Mouse (Mus musculus) neural tube, embryonic 13.5 days (tissue): ENCODE data around the gene Alkbh3. TPM values are rescaled to one million over a fixed set of nuclear protein-coding genes. Genes with fewer than 3 reads are reported as not detected.

Experiments
- ATAC-seq: fragments of 200-750 bp; cut with Nextera tagmentation; 2 replicates; pipeline ENCODE4 v1.8.0; 2017; ENCODE audit warnings: low read depth, mild to moderate bottlenecking, moderate TSS enrichment, moderate library complexity
- H3K27ac ChIP-seq: fragments of 300-500 bp; sonication (generic); replicated peaks from 2 replicates; pipeline ENCODE4 v1.5.1; 2015; ENCODE audit warnings: moderate library complexity, mild to moderate bottlenecking, inconsistent platforms
- H3K27me3 ChIP-seq: fragments of 300-500 bp; sonication (generic); 2 replicates; pipeline ENCODE4 v1.6.1; 2015; ENCODE audit warnings: mild to moderate bottlenecking, inconsistent platforms
- H3K36me3 ChIP-seq: fragments of 300-500 bp; sonication (generic); 2 replicates; pipeline ENCODE4 v1.6.1; 2015; ENCODE audit warnings: mild to moderate bottlenecking, inconsistent platforms
- H3K4me1 ChIP-seq: fragments of 300-500 bp; sonication (generic); replicated peaks from 2 replicates; pipeline ENCODE4 v1.6.1; 2015; ENCODE audit warnings: inconsistent platforms
- H3K4me2 ChIP-seq: fragments of 300-500 bp; sonication (generic); 2 replicates; pipeline ENCODE4 v1.6.1; 2015; ENCODE audit warnings: inconsistent platforms, mild to moderate bottlenecking, moderate library complexity
- H3K4me3 ChIP-seq: fragments of 300-500 bp; sonication (generic); 2 replicates; pipeline ENCODE4 v1.5.1; 2015; ENCODE audit warnings: mild to moderate bottlenecking, inconsistent platforms
- H3K9ac ChIP-seq: fragments of 300-500 bp; sonication (generic); 2 replicates; pipeline ENCODE4 v1.6.1; 2015; ENCODE audit warnings: moderate library complexity, mild to moderate bottlenecking, inconsistent platforms
- H3K9me3 ChIP-seq: fragments of 300-500 bp; sonication (generic); 2 replicates; pipeline ENCODE4 v1.6.1; 2016; ENCODE audit warnings: inconsistent platforms
- WGBS: fragments of 180-500 bp; shearing (Covaris S2); methylation state at CpG from one replicate; pipeline ENCODE4 v1.1.7; 2015; 5-methylcytosine and 5-hydroxymethylcytosine counted together
- polyA plus RNA-seq: library from polyadenylated mRNA; unstranded; fragments of >200 nt; fragmentation: Nextera tagmentation; extraction: Ambion mirVana; gene quantifications from 2 replicates; pipeline ENCODE4 v1.2.1, GENCODE M21; 2015

Alkbh3 gene
- 43.4 and 43.8 TPM in 2 replicates for polyA plus RNA-seq

- peak; percentile 99 for ATAC-seq
- Histone ChIP-seq H3K9me3 (0 out of 2 replicates have a peak, but pooled peaks cover 5% of the 10 kb centered on the region), H3K4me3 (peak within 1 kb of the TSS; percentile 74), H3K9ac (peak within 1 kb of the TSS; percentile 83), H3K27me3 (no peaks in the 10 kb centered on the region), H3K27ac (peak within 1 kb of the TSS; percentile 11; the same call in 1 of the 2 replicates), H3K36me3 (peaks cover 28% of the 10 kb centered on the region), H3K4me2 (peak within 1 kb of the TSS; percentile 90), H3K4me1 (peaks cover 20% of the 10 kb centered on the region)
- 5% methylated on average over 47 of the region's 47 CpGs for WGBS
These were observed at the start of gene Alkbh3 for GRCm38 (mm10) chr2:94010335-94011291. TSS of gene Alkbh3 (minus strand) at chr2:94010807.

- Histone ChIP-seq H3K9ac (no peak overlapping the region), H3K27ac (no peak overlapping the region), H3K4me3 (no peak overlapping the region), H3K36me3 (no peaks in the 10 kb centered on the region), H3K4me1 (no peaks in the 10 kb centered on the region), H3K4me2 (no peak overlapping the region), H3K9me3 (no peaks in the 10 kb centered on the region), H3K27me3 (no peaks in the 10 kb centered on the region)
- no peak for ATAC-seq
- 82% methylated on average over 5 of the region's 5 CpGs for WGBS
These were observed 48.9 kb upstream of the Alkbh3 start for GRCm38 (mm10) chr2:94059459-94059858.

DNA sequence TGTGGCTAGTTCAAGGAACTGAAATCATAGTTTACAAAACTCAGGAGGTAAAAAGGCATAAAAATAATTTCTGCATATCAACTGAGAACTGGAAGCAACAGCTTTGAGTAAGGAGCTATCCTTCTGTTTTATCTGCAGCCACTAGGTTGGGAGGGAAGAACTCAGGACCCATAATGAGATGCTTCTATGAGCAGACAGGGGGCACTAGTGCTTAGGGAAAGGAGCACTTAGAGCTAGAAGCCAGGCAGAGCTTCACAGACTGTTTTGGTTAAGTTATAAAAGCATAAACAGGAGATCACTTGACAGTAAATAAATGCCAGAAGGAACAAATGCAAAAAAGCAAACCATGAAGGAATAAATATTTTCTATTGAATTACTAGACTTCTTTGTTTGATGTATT is 44.2 kb upstream of the Alkbh3 start:
- Histone ChIP-seq H3K4me2 (no peak overlapping the region), H3K27ac (no peak overlapping the region), H3K9ac (no peak overlapping the region), H3K36me3 (no peaks in the 10 kb centered on the region), H3K4me3 (no peak overlapping the region), H3K4me1 (peaks cover 4% of the 10 kb centered on the region), H3K27me3 (no peaks in the 10 kb centered on the region), H3K9me3 (no peaks in the 10 kb centered on the region)
- peak; percentile 67; the same call in 1 of the 2 replicates for ATAC-seq

- 82% methylated on average over 5 of the region's 5 CpGs for WGBS
These were observed 41.3 kb upstream of the Alkbh3 start for GRCm38 (mm10) chr2:94051952-94052351.

GRCm38 (mm10) chr2:94050901-94051300 is 40.3 kb upstream of the Alkbh3 start:
- Histone ChIP-seq H3K9me3 (no peaks in the 10 kb centered on the region), H3K27ac (no peak overlapping the region), H3K4me1 (peaks cover 22% of the 10 kb centered on the region), H3K9ac (no peak overlapping the region), H3K4me2 (no peak overlapping the region), H3K4me3 (no peak overlapping the region), H3K27me3 (no peaks in the 10 kb centered on the region), H3K36me3 (no peaks in the 10 kb centered on the region)
- 95% methylated on average over 3 of the region's 3 CpGs for WGBS
- no peak for ATAC-seq

More at GRCm38 (mm10) chr2:94051952-94052351, 41.3 kb upstream of the Alkbh3 start:
- Histone ChIP-seq H3K27me3 (no peaks in the 10 kb centered on the region), H3K9me3 (no peaks in the 10 kb centered on the region), H3K4me3 (no peak overlapping the region), H3K4me2 (no peak overlapping the region), H3K9ac (no peak overlapping the region), H3K27ac (no peak overlapping the region), H3K36me3 (no peaks in the 10 kb centered on the region), H3K4me1 (peaks cover 22% of the 10 kb centered on the region)
- ATAC-seq, result no peak

DNA sequence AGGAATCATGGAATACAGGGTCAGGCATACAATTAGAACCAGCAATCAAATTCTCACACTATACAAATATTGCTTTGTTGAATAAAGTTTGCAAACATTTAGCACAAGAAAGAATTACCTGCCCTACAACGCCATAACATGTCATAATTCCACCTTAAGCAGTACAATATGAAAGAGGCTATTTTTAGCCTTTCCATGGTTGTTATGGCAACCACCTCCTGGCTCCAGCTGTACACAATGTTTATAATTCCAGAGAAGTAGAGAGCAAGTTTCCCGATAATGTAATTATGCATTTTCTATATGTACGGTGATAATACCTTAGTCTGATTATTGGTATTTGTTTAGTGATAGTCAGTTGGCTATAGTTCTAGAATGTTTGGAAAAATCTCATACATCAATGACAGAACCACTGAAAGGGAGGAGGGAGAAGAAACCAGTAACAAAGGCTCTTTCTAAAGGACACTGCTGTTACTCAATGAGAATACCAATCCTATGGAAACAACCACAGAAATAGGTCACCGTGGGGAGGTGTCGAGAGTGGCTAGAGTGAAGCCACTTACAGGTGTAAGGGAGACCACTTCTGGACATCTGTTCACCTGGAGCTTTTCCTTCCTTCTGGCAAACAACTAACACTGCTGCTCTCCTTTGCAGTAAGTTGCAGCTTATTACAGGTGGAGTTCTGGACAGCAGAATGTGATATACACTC is 39.0 kb upstream of the Alkbh3 start:
- Histone ChIP-seq H3K27me3 (no peaks in the 10 kb centered on the region), H3K4me3 (no peak overlapping the region), H3K9ac (no peak overlapping the region), H3K9me3 (no peaks in the 10 kb centered on the region), H3K4me2 (no peak overlapping the region), H3K36me3 (no peaks in the 10 kb centered on the region), H3K27ac (peak overlapping the region; percentile 23; the same call in 1 of the 2 replicates), H3K4me1 (peaks cover 34% of the 10 kb centered on the region)
- WGBS, result 70% methylated on average over 5 of the region's 5 CpGs
- ATAC-seq, result peak; percentile 50; the same call in 1 of the 2 replicates

DNA sequence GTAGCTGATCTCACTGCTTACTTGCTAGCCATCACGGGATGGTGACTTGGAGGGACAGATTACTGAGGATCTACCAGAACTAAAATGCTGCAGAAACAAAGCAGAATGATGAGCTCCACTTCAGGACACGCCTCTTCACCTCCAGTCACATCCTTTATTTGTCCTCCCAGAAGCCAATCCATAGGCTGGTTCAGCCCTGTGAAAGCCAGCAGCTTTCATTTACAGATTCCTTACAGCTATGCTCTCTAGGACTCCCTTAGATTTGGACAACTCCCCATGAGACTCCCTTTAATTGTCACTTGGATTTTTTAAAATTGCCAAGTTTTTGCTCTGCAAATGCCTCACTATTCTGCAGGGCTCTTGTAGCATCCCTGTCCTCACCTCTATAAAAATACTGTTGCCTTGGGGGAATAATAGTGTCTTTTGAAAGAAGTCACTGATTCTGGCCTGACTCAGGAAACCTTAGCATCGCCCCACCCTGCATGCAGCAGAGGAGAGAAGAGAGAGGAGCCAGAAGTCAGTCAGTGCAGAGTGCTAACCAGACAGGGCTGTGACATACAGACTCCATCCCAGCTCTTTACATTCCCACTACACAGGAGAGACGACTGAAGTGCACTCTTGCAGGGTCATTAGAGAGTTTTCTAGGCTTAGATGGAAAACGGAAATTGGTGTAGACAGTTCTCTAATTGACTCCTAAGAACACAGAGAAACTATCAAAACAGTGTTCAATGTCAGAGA is 38.3 kb upstream of the Alkbh3 start:
- Histone ChIP-seq H3K4me1 (peaks cover 41% of the 10 kb centered on the region), H3K9me3 (no peaks in the 10 kb centered on the region), H3K36me3 (no peaks in the 10 kb centered on the region), H3K4me3 (no peak overlapping the region), H3K9ac (no peak overlapping the region), H3K4me2 (no peak overlapping the region), H3K27ac (peak overlapping the region; percentile 23; the same call in 1 of the 2 replicates), H3K27me3 (no peaks in the 10 kb centered on the region)
- ATAC-seq, result no peak
- 77% methylated on average over 5 of the region's 5 CpGs for WGBS

DNA sequence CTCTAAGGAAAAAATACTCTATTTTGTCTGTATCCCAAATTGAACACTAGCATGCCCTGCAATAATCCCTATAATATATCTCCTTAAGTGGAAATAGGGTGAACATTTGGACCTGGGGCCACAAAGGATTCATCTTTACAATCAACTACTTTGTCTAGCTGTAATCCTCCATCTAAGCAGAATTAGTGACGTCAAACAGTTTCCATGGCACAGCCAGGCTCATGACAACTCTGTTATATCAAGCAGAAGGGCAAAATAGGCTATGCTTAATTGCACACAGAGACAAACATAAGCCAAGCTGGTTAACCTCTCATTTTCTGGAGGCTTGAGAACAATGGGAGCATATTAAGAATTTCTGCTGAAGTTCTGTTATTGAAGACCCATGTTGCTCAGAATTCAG is 37.7 kb upstream of the Alkbh3 start:
- Histone ChIP-seq H3K27ac (peak overlapping the region; percentile 23; the same call in 1 of the 2 replicates), H3K4me2 (no peak overlapping the region), H3K4me3 (no peak overlapping the region), H3K9me3 (no peaks in the 10 kb centered on the region), H3K9ac (no peak overlapping the region), H3K27me3 (no peaks in the 10 kb centered on the region), H3K4me1 (peaks cover 46% of the 10 kb centered on the region), H3K36me3 (no peaks in the 10 kb centered on the region)
- WGBS, result 41% methylated on average over 1 of the region's 1 CpGs
- ATAC-seq, result no peak

GRCm38 (mm10) chr2:94045411-94046090 is 34.9 kb upstream of the Alkbh3 start:
- ATAC-seq, result no peak
- Histone ChIP-seq H3K27ac (0 out of 2 replicates have a peak overlapping the region, but pooled peaks have one; percentile 3), H3K9ac (no peak overlapping the region), H3K36me3 (no peaks in the 10 kb centered on the region), H3K4me2 (no peak overlapping the region), H3K4me1 (peaks cover 49% of the 10 kb centered on the region), H3K4me3 (no peak overlapping the region), H3K27me3 (no peaks in the 10 kb centered on the region), H3K9me3 (no peaks in the 10 kb centered on the region)
- WGBS, result 67% methylated on average over 6 of the region's 6 CpGs

DNA sequence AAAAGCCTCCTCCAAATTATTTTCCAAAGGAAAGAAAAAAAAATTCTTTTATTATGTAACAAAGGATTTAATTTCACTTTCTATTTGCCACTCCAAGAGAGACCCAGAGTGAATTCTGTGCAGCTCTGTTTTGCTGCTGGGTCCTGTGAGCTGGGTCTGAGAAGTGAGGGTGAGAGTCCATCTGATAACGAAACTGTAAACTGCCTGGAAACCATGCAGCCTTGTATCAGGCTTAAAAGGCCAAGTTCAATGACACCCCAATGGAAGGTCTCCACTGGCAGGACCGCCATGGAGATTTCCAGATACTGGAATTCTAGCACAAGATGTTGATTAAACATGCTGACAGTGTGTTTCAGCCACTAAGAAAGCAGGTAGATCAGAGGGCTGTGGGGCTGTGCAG is 33.6 kb upstream of the Alkbh3 start:
- Histone ChIP-seq H3K27me3 (no peaks in the 10 kb centered on the region), H3K4me2 (no peak overlapping the region), H3K27ac (no peak overlapping the region), H3K4me3 (no peak overlapping the region), H3K9ac (no peak overlapping the region), H3K9me3 (no peaks in the 10 kb centered on the region), H3K36me3 (no peaks in the 10 kb centered on the region), H3K4me1 (peaks cover 38% of the 10 kb centered on the region)
- 78% methylated on average over 2 of the region's 2 CpGs for WGBS
- no peak for ATAC-seq

GRCm38 (mm10) chr2:94043662-94044061 is 33.1 kb upstream of the Alkbh3 start:
- Histone ChIP-seq H3K27ac (no peak overlapping the region), H3K4me2 (no peak overlapping the region), H3K4me3 (no peak overlapping the region), H3K27me3 (no peaks in the 10 kb centered on the region), H3K4me1 (peaks cover 33% of the 10 kb centered on the region), H3K9ac (no peak overlapping the region), H3K9me3 (no peaks in the 10 kb centered on the region), H3K36me3 (no peaks in the 10 kb centered on the region)
- 45% methylated on average over 5 of the region's 5 CpGs for WGBS
- ATAC-seq, result peak; percentile 62; the same call in 1 of the 2 replicates
